Mouse (Mus musculus) thymus, postnatal 4 days (tissue): ENCODE measurements around the gene Sys1.

Source experiments
- DNase-seq: peaks from one replicate; pipeline ENCODE4 v3.0.0; 2021

Sys1 gene

DNA sequence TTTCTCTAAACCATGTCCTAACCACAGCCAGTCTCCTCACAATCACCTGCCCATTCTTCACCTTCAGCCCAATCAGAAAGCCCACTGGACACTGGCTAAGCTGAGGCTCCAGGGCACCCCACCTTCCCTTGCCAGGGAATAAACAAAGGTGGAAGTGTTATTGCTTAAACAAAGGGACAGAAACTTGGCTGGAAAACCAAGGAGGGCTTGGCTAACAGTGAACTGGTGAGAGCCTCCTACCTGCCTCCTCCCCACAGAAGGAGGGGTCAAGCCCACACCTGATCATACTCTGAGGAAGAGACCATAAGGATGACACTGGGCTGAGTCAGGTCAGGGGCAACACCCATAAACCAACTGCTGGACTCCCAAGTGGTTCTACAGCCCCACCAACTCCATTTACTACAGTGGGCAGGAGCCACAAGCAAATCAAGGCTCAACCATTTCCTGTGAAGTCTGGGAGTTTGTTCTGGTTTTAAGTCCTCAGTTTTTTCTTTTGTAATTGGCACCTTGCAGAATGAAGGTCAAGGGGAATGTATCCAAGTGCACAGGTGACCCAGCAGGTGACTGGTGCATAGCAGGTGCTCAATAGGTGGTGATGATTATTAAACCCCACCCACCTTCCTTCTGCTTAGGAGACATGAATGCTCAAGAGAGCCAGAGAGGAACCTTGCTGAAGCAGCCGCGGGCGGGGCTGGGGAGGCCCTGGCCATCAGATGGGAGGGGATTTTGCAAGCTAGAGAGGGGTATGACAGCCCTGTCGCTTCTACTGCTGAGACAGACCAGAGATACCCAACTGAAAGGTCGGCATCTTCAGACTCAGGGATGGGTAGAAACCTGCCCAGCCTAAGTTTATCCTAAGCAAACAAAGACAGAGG, 21.3 kb upstream of the Sys1 start:
- no peak for DNase-seq

DNA sequence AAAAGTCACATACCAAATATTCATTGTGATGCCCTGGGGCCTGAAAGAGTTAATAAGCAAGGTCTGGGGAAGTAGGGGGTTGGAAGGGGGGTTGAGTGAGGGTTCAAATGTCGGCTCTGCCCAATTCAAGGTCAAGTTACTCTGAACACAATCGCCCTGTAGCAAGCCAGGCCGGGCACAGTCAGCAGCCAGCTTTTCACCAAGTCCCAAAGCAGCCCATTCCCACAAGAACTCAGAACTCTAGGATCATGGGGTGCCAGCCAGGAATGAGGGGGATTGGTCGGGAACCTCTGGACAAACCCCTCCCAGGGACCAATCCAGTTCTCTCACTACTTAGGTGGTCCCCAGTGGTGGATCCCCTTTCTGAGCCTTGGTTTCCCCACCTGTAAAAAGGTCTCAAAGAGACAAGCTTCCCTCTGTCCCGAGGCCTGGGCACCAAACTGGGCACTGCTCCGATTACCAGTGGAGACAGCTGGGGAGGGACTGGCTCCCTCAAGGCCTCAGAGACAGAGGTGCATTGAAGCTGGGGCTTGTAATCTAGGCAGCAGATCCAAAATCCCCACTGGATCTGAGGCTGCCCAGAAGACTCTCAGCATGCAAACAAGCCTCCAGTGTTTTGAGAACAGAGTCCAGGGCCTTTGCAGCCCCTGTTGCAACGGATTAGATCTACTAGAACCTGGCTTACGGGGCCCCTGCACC, 20.4 kb upstream of the Sys1 start:
- no peak for DNase-seq

DNA sequence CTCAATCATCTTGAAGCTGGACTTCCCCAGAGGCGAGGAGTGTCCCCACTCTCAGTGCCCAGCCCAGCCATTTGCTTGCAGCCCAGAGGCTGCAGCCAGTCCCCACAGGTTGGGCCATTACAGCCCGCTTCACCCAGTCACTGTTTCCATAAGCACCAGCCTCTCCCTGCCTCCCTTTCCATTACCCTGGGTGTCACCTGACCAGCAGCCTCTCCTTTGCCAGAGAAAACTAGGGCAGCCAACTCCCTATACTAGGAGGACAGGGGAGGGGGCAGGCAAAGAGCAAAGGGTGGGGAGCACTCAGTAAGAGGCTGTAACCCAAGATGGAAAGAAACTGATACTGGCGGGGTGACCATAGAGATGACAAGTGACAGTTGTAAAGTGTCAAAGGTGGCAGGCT, 19.8 kb upstream of the Sys1 start:
- no peak for DNase-seq

DNA sequence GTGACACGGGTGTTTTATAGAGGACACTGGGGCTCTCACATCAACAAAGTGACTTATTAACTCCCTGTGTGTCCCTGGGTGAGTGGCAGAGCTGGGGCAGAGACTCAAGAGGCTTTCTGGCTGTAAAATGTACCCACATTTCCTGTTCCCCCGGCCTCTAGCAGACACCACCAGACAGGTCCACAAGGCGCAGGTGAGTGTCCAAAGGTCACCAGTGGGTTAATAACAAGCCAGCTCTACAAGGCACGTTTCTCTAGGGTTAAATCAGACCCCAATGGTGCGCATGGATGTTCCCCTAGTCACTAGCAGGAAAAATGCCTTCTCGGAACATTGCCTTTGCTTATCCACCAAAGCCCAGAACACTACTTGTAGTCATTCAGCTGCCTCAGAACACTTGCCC, 19.1 kb upstream of the Sys1 start:
- DNase-seq = no peak

DNA sequence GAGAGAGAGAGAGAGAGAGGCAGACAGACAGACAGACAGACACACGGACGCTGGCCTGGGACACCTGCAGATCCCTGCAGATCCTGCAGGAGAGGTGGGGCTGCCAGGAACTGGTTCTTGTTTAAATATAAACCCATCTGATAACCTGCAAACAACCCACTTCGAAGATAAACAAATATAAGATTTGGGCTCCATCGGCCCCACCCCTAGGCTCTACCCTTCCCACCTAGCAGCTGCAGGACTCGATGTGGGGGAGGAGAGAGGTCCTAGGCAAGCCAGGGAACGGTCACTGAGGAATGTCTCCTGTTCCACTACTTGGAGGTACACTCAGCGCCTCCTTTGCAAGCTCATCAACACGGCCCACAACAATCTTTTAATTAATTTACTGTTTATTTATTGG, 18.5 kb upstream of the Sys1 start:
- DNase-seq = no peak

DNA sequence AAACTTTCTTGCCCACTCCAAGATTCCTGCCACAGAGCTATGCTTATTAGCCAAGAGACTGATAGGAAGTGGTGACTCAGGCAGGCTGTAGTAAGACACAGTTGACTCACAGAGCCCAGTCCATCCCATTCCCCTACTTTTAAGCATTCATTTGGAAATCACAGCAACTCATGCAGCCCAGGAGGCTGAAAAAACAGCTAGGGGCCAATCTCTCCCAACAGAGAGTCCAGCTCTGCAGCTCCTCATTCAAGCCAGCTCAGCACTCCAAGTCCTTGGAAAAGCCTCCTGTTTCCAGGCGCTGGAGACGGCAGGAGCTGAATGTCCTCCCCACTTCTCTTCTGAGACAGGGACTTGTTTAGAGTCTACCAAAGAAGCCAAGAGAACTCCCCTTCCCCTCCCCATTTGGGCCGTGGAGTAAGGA, 17.8 kb upstream of the Sys1 start:
- DNase-seq = no peak

DNA sequence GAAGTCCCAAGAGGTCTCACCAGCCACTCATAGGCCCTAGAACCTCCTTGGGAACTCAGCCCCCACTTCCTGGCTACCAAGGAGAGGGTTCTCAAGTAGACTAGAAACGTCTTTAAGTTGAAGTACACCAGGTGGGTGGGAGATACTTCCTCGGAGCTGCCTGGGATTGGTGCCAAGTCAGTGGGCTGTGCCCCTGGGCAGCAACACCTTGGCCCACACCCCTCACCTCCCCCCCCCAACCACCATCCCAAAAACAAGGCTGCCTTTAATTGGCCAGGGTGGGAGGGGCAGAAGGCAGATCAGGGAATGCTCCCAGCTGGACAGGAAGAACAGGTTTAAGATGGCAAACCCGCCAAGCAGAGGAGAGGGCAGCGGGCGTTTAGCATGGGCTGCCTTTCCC, 16.4 kb upstream of the Sys1 start:
- DNase-seq = no peak

DNA sequence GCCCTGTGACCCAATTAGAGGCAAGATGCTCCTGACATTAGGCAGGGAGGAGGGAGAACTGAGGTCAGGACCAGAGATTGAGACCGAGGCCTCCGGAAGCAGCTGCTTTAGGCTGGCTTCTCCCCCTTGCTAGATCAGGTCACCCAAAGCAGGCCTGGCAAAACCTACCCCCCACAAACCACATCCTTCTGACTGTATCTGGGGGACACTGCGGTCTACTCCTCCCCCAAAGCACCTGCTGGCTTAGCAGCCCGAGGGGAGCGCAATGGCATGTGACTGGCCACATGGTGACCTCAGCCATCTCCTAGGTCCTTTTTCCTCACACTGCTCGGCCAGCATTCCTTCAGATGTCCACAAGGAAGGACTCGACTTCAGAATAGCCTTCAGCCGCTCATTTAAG, 15.6 kb upstream of the Sys1 start:
- DNase-seq = peak; percentile 50

DNA sequence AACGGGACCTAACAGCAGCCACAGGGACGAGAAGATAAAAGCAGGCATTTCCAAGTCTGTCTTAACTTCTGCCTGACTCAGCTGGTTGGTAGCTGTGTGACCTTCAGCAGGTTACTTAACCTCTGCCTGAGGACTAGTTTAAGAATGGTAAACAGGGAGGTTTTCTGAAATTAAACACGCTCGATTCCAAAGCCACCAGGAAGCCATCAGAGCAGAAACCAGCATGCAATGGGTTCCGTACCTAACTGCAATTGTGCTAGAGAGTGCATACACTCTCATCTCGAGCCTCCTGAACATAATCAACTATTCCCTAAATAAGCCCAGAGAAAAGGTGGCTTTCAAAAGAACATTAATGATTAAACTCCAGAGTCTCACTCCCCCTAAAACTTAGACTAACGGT, 15.0 kb upstream of the Sys1 start:
- no peak for DNase-seq

DNA sequence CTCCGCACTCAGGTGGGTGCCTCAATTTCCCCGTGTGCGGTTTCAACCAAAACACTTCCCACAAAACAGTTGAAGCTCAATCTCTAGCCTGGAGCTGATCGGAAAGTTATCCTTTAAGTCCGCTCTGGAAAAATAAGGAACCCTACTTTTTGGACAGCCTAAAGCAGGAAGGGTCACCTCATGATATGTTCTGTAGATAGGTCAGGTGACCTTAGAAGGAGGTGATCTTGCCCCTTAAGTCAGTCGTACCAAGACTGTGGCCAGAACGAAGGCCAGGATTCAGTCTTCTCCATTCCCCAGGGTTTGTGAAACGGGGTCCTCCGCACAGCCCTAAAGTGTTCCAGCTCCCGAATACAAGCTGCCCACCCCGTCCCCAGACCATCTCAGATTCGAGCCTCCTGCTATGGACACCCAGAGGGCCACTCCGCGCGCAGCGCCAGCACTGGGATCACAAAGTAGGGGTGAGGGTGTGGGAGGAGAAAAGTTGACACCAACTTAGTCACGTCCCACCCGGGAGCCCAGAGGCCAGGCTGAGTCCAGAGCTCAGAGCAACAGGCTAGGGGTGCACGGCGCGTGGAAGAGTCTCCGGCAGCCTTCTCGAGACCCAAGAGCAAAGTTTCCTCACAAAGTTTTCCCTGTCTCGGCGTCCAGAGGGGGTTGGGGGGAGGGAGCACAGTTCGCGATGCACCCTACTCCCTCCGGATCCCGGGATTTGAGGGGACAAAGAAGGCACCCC, 14.3 kb upstream of the Sys1 start:
- peak; percentile 25 for DNase-seq

DNA sequence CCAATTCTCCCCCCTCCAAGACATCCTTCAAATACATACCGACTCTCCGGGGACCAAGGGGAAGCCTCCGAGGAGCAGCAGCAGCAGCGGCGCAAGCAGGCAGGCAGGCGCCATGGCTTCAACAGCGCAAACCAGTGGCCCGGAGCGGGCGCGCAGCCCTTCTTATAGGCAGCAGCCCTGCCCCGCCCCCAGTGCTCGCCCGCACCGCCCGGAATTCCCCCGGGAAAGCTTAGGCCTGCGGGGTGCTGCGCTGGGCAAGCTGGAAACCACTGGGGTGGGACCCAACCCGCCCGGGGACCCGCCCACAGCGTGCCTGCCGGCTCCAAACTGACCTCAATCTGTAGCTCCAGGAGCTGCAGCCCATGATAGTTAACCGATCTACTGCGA, 13.7 kb upstream of the Sys1 start:
- DNase-seq = peak; percentile 72

DNA sequence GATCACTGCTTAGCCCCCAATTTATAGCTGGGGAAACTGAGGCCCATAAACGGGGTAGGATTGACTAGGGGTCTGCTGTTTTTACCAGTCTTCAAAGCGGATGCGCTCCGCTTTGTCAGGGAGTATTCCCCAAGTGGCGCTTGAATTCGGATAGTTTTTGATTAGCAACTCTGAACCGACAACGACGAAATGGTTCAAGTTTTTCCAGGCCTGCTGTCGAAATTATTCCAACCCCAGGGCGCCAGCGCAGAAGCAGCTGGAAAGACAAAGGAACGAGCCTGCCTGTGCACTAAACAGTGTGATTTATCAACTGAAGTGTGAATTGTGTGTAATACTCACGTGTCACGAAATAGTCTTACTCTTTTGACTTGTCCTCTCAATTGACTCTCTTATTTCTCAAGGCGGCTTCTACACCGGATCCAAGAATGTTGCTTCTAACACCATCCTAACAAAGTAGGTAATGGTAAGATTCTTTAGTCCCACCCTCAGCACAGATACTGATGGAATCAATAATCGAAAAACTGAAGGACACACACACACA, 13.2 kb upstream of the Sys1 start, which contains the start of gene Sdc4:
Gene Sdc4, minus strand, starts transcription at position 428 of the 541 bp plus-strand sequence.
- no peak for DNase-seq

DNA sequence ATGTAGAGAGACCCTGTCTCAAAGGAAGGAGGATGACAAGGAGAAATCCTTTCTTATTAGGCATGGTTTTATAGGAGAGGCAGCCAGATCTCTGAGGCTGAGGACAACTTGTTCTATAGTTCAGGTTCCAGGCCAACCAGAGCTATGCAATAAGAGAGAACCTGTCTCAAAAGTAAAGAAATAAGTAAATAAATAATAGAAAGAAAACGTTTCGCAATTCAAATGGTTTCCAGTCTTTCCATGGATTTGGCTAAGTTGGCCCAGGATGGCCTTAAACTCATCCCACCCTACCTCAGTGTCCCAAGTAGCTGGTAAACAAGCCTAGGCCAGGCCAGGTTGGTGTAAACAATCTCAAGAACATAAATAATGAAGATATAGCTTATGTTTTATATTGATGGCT, 12.1 kb upstream of the Sys1 start:
- no peak for DNase-seq

DNA sequence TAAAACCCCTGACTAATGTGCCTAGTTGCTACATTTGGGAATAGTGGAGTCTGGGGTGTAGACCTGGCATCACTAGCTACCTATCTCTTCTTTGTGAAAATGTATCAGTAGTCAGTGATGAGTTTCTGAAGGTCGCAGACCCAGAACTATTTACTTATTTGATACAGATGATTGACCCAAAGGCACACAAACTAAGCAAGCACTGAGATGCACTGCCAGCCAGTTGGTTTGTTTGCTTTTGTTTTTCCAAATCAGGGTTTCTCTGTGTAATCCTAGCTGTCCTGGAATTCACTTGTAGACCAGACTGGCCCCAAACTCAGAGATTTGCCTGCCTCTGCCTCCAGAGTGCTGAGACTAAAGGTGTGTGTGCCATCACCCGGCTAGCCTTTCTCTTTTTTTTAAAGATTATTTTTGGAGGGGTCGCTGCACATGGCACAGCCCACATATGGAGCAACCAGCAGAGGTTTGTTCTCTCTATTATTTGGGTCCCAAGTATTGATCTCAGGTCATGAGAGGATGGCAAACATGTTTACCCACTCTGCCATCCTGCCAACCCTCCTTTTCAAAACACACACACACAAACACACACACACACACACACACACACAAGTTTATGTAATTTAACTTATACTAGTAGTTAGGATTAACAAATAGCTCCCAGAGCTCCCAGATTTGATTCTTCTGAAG, 11.2 kb upstream of the Sys1 start:
- DNase-seq = no peak

DNA sequence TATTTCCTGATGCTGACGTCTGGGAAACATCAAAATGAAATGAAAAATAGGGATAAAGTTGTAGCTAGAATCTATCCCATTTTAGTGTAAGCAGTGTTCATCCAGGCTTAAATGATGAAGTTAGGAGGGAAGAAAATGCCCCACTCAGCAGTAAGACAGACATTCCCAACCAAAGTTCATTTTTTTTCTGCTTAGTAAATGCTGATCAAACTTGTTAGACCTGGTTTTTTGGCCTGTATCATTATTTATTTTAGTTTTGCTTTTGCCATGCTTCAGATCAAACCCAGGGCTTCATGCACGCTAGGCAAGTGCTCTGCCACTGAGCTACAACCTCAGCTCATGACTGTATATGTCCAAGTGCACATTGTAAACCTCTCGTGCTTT, 10.7 kb upstream of the Sys1 start:
- DNase-seq = no peak

DNA sequence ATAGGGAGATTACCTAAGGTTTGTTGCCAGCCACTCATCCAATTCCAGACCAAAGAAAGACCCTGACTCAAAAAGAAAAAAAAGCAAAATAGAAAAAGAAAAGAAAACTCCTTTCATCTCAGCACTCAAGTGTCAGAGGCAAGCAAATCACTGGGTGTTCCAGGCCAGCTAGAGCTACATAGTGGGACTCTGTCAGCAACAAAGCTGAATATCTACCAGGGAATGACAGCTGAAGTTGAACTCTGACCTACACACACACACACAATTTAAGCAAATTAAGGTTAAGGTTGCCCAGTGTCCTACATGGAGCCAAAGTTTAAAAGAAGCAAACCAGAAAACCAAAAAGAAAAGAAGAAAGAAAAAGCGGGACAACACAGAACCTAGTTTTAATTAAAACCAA, 8.6 kb upstream of the Sys1 start:
- DNase-seq = no peak

DNA sequence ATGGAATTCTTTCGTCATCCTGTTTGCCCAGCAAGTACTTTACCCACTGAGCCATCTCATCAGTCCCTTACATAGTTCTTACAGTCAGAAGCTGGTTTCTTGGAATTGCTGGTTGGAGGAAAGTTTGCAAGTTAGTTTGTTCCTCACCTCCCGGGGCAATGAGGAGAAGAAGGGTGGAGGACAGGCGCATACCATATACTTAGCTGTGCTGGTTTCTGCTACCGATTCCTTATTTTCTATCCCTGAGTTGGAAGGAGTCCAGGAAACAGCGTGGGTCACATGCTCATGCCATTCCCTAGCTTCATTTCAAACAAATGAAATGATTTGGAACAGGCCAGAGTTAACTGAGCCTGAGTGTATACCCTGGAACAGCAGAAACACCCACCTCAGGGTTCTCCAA, 7.8 kb upstream of the Sys1 start:
- DNase-seq = no peak

DNA sequence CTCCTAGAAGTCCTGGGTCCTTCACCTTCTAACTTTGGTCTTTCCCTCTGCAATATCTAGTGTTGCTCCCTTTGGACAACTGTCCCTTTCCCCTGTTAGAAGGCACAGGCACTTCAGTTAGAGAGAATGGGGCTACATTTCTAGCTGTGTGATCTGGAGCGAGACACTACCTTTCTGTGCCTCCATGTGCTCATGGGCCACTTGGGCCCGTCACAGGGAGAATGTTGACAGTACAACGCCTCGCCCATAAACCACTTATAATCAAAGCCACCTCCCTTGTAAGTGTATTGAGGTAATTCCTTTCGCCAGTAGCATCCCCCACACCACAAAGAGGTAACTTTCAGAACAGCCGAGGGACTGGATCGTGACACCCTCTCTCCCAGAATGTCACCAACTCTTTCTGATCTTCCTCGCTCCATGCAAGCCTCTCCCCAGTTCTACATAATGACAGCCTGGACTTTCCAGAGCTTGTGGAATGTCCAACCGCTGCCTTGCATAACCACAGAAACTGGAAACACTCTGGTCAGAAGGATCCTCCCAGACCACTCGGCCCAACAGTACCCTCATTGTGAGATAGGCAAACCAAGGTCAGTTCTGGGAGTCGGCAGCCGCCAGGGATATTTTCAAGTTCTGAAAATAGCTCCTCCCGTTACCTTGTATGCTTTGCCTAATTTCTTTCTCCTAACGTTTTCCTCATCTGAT, 7.3 kb upstream of the Sys1 start:
- no peak for DNase-seq

DNA sequence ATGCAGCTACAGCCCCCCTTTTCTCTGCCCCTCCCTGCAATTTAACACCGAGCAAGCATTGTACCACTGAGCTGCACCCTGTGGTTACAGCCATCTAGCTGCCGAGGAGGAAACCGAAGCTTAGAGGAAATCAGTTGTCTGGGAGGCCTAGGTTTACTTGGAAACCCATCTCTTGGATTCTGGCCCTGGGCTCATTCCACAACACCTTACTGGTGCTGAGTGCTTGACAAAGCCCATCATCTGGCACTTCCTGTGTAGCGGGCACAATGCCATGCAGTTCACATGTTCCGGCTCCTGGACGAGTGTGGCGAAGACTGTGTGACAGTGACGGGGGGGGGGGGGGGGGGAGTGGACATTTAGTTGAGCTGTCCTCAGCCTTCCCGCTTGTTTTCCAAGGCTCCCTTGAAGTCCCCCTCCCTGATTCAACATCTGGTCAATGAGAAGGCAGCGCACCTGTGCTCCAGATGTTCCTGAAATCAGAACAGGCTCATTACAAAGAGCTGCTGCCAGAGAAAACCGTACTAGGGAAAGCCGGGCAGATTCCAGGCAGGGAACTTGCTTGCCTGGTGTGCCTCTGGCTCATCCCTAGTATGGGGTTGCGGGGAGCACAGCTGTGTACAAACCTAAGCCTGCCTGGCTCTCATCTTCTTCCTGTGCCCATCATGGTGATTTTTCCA, 4.6 kb upstream of the Sys1 start:
- DNase-seq = no peak

DNA sequence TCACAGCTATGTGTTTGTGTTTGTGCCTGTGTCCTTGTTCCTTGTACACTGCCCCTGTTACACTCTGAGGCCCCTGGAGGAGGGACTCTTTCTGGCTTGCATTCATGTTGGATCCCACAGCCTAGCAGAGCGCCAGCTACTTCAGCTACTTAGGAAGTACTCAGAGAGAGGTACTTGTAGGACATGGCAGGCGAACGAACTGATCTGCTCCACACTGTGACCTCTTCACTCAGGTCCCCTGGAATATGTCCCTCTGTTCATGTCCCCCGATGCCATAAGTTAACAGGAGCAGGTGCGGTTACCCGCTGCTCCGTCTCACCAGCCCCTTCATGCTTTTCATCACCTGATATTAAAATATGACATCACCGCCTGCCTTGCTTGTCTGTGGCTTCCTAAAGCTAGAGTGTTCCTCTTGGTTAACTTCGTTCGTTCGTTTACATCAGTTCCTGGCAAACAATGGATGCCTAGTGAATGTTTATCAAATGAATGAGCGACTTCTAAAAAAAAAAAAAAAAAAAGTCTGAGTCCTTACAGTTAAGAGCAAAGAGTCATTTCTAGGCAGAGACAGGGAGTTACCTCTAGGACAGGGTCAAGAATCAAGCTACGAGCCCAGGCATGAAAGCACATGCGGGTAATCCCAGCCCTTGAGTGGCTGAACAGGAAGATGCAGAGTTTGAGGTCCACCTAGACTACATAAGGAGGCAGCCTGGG, 3.6 kb upstream of the Sys1 start:
- DNase-seq = no peak

DNA sequence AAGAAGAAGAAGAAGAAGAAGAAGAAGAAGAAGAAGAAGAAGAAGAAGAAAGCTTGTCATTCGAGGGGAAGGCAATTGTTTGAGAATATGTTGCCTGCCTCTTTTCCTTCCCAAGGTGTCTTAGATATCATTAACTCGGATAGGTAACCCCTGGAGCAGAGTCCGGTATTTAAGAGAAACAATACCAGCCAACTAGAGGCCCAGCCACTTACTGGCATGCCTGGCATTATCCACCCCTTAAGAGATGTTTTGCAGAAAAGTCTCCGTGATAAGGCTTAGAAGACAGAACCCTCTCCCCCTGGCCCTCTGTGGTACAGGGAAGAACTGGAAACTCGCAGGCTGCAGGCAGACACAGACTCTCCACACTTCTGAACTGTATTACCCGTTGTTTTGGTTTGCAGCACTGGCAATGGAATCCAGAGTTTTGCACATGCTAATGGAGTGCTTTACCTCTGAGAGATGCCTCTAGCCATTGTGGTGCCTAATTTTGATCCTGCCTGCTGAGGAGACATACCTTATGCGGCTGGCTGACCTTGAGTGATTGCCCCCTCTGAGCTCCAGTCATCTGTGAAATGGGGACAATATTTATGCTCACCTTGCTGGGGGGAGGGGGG, 2.8 kb upstream of the Sys1 start:
- no peak for DNase-seq
